Mouse (Mus musculus) CH12.LX (cell line): ENCODE measurements at regions not wholly inside any gene's neighbourhood (a gene's known extent, or its start where the extent isn't known, plus 50 kb on each side); places are given as distances from the start of the nearest gene placed in this dataset.

Experiments
- DNase-seq: peaks from one replicate; pipeline ENCODE4 v3.0.0-alpha.2; 2013; ENCODE audit errors: extremely low read depth
- H3K27ac ChIP-seq: 2 replicates; pipeline ENCODE4 v1.5.1; 2012; ENCODE audit warnings: low read depth, mild to moderate bottlenecking, control low read depth, moderate library complexity; ENCODE audit not compliant: insufficient read depth
- H3K27me3 ChIP-seq: replicated peaks from 2 replicates; pipeline ENCODE3; 2012; ENCODE audit warnings: inconsistent platforms
- H3K36me3 ChIP-seq, 2 experiments: replicated peaks in 1 of 2; 2 replicates each; pipeline versions ENCODE3 to v1.6.1; 2012; ENCODE audit warnings: inconsistent platforms in 1 of 2, low read length in 1 of 2, mild to moderate bottlenecking in 1 of 2, mixed read lengths in 1 of 2, moderate library complexity in 1 of 2; ENCODE audit not compliant: control insufficient read depth in 1 of 2, insufficient read depth in 1 of 2
- H3K4me1 ChIP-seq, 2 experiments: 2 replicates each; pipeline ENCODE4 v1.6.1; 2012; ENCODE audit warnings: inconsistent platforms in 1 of 2, moderate library complexity in 1 of 2; ENCODE audit not compliant: insufficient read depth in 2 of 2, control insufficient read depth in 1 of 2
- H3K4me2 ChIP-seq: 2 replicates; pipeline ENCODE4 v1.6.1; 2012; ENCODE audit warnings: low read depth, mild to moderate bottlenecking, control low read depth; ENCODE audit not compliant: poor library complexity, insufficient read depth, severe bottlenecking
- H3K4me3 ChIP-seq, 3 experiments: fragments of 150-350 bp in 1 of 3; sonication (generic) in 1 of 3; replicated peaks in 1 of 3; 2 replicates each; pipeline versions ENCODE3 to v1.5.1; 2011 to 2012; ENCODE audit warnings: low read depth in 2 of 3, low read length in 2 of 3, mild to moderate bottlenecking in 2 of 3, moderate library complexity in 2 of 3, control low read depth in 1 of 3, improper control_type of control experiment in 1 of 3, inconsistent platforms in 1 of 3, mixed read lengths in 1 of 3; ENCODE audit not compliant: poor library complexity in 1 of 3
- H3K79me2 ChIP-seq: replicated peaks from 2 replicates; pipeline ENCODE4 v1.6.1; 2012; ENCODE audit warnings: mild to moderate bottlenecking, moderate library complexity; ENCODE audit not compliant: control insufficient read depth, poor library complexity, insufficient read depth, severe bottlenecking; ENCODE audit errors: extremely low read depth
- H3K9ac ChIP-seq: 2 replicates; pipeline ENCODE4 v1.6.1; 2012; ENCODE audit warnings: low read depth, mild to moderate bottlenecking, control low read depth, moderate library complexity; ENCODE audit not compliant: insufficient read depth
- H3K9me3 ChIP-seq: replicated peaks from 2 replicates; pipeline ENCODE3; 2012; ENCODE audit warnings: low read length, inconsistent platforms, mixed read lengths
- BHLHE40 ChIP-seq: IDR thresholded peaks from 2 replicates; pipeline ENCODE4 v1.6.1; 2011; ENCODE audit warnings: mild to moderate bottlenecking, low read depth, low read length, improper control_type of control experiment
- CHD2 ChIP-seq: IDR thresholded peaks from 2 replicates; pipeline ENCODE4 v1.6.1; 2011; ENCODE audit warnings: low read length, improper control_type of control experiment
- ELF1 ChIP-seq: IDR thresholded peaks from 2 replicates; pipeline ENCODE4 v1.6.1; 2014; ENCODE audit warnings: low read depth, mild to moderate bottlenecking, inconsistent platforms, low read length, improper control_type of control experiment
- EP300 ChIP-seq: IDR thresholded peaks from 2 replicates; pipeline ENCODE4 v1.6.1; 2011; ENCODE audit warnings: low read length, improper control_type of control experiment
- ETS1 ChIP-seq: conservative IDR thresholded peaks from 2 replicates; pipeline ENCODE4 v1.6.1; 2012; ENCODE audit warnings: low read depth, mild to moderate bottlenecking, inconsistent platforms, low read length, improper control_type of control experiment, moderate library complexity
- GABPA ChIP-seq: IDR thresholded peaks from 2 replicates; pipeline ENCODE4 v1.6.1; 2012; ENCODE audit warnings: low read depth, low read length, improper control_type of control experiment, inconsistent platforms; ENCODE audit not compliant: insufficient replicate concordance
- HCFC1 ChIP-seq: IDR thresholded peaks from 2 replicates; pipeline ENCODE4 v1.6.1; 2012; ENCODE audit warnings: low read depth, mild to moderate bottlenecking, inconsistent platforms, low read length, improper control_type of control experiment
- IRF4 ChIP-seq: IDR thresholded peaks from 2 replicates; pipeline ENCODE4 v1.6.1; 2014; ENCODE audit warnings: low read depth, mild to moderate bottlenecking, inconsistent platforms, low read length, improper control_type of control experiment
- JUN ChIP-seq: IDR thresholded peaks from 2 replicates; pipeline ENCODE4 v1.6.1; 2011; ENCODE audit warnings: low read depth, mild to moderate bottlenecking, low read length, improper control_type of control experiment, moderate library complexity; ENCODE audit not compliant: insufficient read depth
- KAT2A ChIP-seq: IDR thresholded peaks from 2 replicates; pipeline ENCODE4 v1.6.1; 2012; ENCODE audit warnings: low read length, improper control_type of control experiment, inconsistent platforms; ENCODE audit not compliant: insufficient replicate concordance
- MAFK ChIP-seq: IDR thresholded peaks from 2 replicates; pipeline ENCODE4 v1.6.1; 2011; ENCODE audit warnings: low read length, improper control_type of control experiment; ENCODE audit not compliant: insufficient replicate concordance
- MAX ChIP-seq: IDR thresholded peaks from 2 replicates; pipeline ENCODE4 v1.6.1; 2011; ENCODE audit warnings: low read length, improper control_type of control experiment
- MAZ ChIP-seq: IDR thresholded peaks from 2 replicates; pipeline ENCODE4 v1.6.1; 2012; ENCODE audit warnings: low read depth, mild to moderate bottlenecking, inconsistent platforms, low read length, improper control_type of control experiment, moderate library complexity
- NELFE ChIP-seq: IDR thresholded peaks from 2 replicates; pipeline ENCODE4 v1.6.1; 2011; ENCODE audit warnings: low read depth, low read length, improper control_type of control experiment
- PAX5 ChIP-seq: IDR thresholded peaks from 2 replicates; pipeline ENCODE4 v1.6.1; 2012; ENCODE audit warnings: low read length, inconsistent platforms, mixed read lengths
- RCOR1 ChIP-seq: conservative IDR thresholded peaks from 2 replicates; pipeline ENCODE4 v1.6.1; 2012; ENCODE audit warnings: low read depth, mild to moderate bottlenecking, inconsistent platforms, low read length, improper control_type of control experiment
- SIN3A ChIP-seq: IDR thresholded peaks from 2 replicates; pipeline ENCODE4 v1.6.1; 2012; ENCODE audit warnings: low read length, improper control_type of control experiment, inconsistent platforms
- TBP ChIP-seq: conservative IDR thresholded peaks from 2 replicates; pipeline ENCODE4 v1.6.1; 2011; ENCODE audit warnings: low read depth, low read length, improper control_type of control experiment
- UBTF ChIP-seq: IDR thresholded peaks from 2 replicates; pipeline ENCODE4 v1.6.1; 2012; ENCODE audit warnings: low read depth, mild to moderate bottlenecking, inconsistent platforms, low read length, improper control_type of control experiment, moderate library complexity
- USF1 ChIP-seq: IDR thresholded peaks from 2 replicates; pipeline ENCODE4 v1.6.1; 2014; ENCODE audit warnings: low read depth, mild to moderate bottlenecking, inconsistent platforms, low read length, improper control_type of control experiment
- USF2 ChIP-seq: conservative IDR thresholded peaks from 2 replicates; pipeline ENCODE4 v1.6.1; 2011; ENCODE audit warnings: low read depth, low read length, improper control_type of control experiment
- ZC3H11A ChIP-seq: IDR thresholded peaks from 2 replicates; pipeline ENCODE4 v1.6.1; 2012; ENCODE audit warnings: low read depth, mild to moderate bottlenecking, inconsistent platforms, low read length, improper control_type of control experiment
- ZKSCAN1 ChIP-seq: IDR thresholded peaks from 2 replicates; pipeline ENCODE4 v1.6.1; 2012; ENCODE audit warnings: low read depth, inconsistent platforms, low read length, improper control_type of control experiment, borderline replicate concordance
- ZNF384 ChIP-seq: IDR thresholded peaks from 2 replicates; pipeline ENCODE4 v1.6.1; 2012; ENCODE audit warnings: low read depth, low read length, improper control_type of control experiment, inconsistent platforms
- dilution Hi-C: fragments of 300-500 bp; cut with MboI; formaldehyde crosslinking; loops from 2 replicates; pipeline ENCODE4 v1.14.3; 2020; ENCODE audit warnings: low sequenced_read_pairs; ENCODE audit not compliant: extremely low pct_unique_long_range_greater_than_20kb, extremely low pct_ligation_motif_present
- in situ Hi-C: fragments of 300-500 bp; cut with MboI; formaldehyde crosslinking; loops from 3 replicates; pipeline ENCODE4 v1.14.3; 2019; ENCODE audit warnings: low sequenced_read_pairs, low pct_ligation_motif_present, low pct_unique_long_range_greater_than_20kb, mixed read lengths

DNA sequence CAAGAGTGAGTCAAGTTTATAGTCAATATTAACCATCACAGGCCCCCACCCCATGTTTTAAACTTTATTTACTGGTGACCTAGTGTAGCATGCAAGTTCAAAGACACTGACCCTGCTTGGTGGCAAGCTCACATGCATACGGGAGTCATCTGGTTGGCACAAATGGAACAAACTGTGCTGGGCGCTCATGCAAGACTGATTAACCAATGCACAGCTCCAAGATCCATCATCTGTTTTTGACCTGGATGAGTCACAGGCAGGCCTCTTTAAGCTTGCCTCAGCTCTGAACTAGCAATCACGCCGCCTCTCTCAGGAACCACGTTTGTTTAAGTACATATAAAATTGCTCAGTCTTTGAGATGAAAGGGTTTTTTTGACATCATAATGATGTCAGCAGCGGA is 313.1 kb downstream of the Irs2 start (continued):
- TF ChIP-seq USF1 (no peak), TBP (no peak)

DNA sequence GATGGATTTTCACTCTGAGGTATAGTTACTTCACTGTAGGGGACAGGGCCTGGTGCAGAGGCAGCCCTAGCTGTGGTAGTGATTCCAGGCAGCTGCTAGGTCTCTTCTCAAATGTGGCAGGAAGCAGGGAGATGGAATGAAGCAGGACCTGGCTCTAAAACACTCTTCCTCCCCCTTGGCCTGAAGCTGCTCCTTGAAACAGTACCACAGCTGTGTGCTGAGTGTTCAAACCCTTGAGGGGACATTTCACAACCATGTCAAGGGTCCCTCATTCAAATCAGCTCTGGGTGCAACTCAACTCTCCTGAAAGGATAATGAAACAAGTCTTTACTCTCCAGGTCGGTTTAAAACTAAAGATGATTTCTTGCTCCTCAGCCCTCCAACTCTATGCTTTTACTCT is 317.6 kb downstream of the Irs2 start:
- no peak for DNase-seq
- TF ChIP-seq NELFE (no peak), ELF1 (no peak), MAZ (no peak), JUN (no peak), RCOR1 (no peak), ZKSCAN1 (no peak), SIN3A (no peak), UBTF (no peak), EP300 (no peak), ETS1 (no peak), IRF4 (no peak), BHLHE40 (no peak), ZC3H11A (no peak), ZNF384 (no peak), USF2 (no peak), KAT2A (no peak), MAX (no peak)
- no peaks in the 10 kb centered on the region for H3K27me3 ChIP-seq
- no peak overlapping the region for H3K4me3 ChIP-seq
- dilution Hi-C loops, result no loop called here
- H3K9ac ChIP-seq, result no peak overlapping the region
- in situ Hi-C loops, result no loop called here
- no peaks in the 10 kb centered on the region for H3K36me3 ChIP-seq
- H3K27ac ChIP-seq, result no peak overlapping the region
- no peaks in the 10 kb centered on the region for H3K79me2 ChIP-seq
- peaks cover 3 to 8% of the 10 kb centered on the region in 2 experiments; a peak in 3 of 4 replicates for H3K4me1 ChIP-seq
- no peak overlapping the region for H3K4me2 ChIP-seq
- no peaks in the 10 kb centered on the region for H3K9me3 ChIP-seq

DNA sequence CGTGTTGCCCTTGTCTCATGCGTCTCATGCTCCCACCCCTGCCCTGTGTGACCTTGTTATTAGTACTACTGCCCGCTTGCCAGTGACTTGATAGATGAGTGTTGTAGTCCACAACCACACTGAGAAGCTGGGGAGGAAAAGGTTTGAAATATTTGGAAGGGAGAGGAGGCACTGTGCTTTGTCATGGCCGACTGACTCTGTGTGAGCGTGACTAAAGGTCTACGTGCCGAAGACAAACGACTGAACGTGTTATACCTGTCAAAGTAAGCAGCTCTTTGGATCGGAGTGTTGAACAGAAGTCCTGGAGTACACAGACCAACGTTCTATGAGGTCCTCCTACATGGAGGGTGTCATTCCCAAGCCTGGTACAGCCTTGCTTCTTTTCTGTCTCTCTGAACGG is 318.4 kb downstream of the Irs2 start:
- dilution Hi-C loops, result no loop called here
- no peak overlapping the region for H3K27ac ChIP-seq
- no peaks in the 10 kb centered on the region for H3K79me2 ChIP-seq
- H3K36me3 ChIP-seq, result no peaks in the 10 kb centered on the region
- TF ChIP-seq GABPA, result no peak
- TF ChIP-seq HCFC1, result no peak
- no peak for TF ChIP-seq MAFK
- no peak for TF ChIP-seq CHD2
- no peak for TF ChIP-seq SIN3A
- TF ChIP-seq TBP, result no peak
- TF ChIP-seq PAX5, result no peak
- TF ChIP-seq, all 38 proteins: peak for 0
- DNase-seq, result no peak
- in situ Hi-C loops, result no loop called here
- no peak overlapping the region for H3K4me2 ChIP-seq
- H3K9ac ChIP-seq, result no peak overlapping the region
- no peak overlapping the region for H3K4me3 ChIP-seq
- peaks cover 3 to 8% of the 10 kb centered on the region in 2 experiments; a peak in 3 of 4 replicates for H3K4me1 ChIP-seq
- no peaks in the 10 kb centered on the region for H3K27me3 ChIP-seq
- H3K9me3 ChIP-seq, result no peaks in the 10 kb centered on the region
